21 mouse cellular contexts compared by ENCODE assay signal in genomic region chr19:7261476-7261875, GRCm38 (mm10). TPM values are rescaled to one million over a fixed set of nuclear protein-coding genes. Genes with fewer than 3 reads are reported as not detected.
DNase-seq lines count a peak whose midpoint lies in the region; ATAC-seq lines count a peak whose summit lies in the region.
"Had no signal": no experiment of that assay in that cellular context is flagged by ENCODE, and none has a peak within 500 bp of the region (broad histone marks: within the 10 kb centered on the region; RNA-seq: fewer than 3 reads in every experiment).

No protein-coding gene starts in this region.

- no peak overlapping the region for H3K4me3 ChIP-seq in kidney, embryonic 16.5 days (ENCODE audit: low read length)
- no peak overlapping the region for H3K4me3 ChIP-seq in embryonic facial prominence, embryonic 10.5 days
- H3K4me3 ChIP-seq: embryonic facial prominence, embryonic 12.5 days; forebrain, embryonic 13.5 days; forebrain, embryonic 15.5 days had no signal

- no peak overlapping the region for H3K9ac ChIP-seq in kidney, embryonic 16.5 days (replicated peaks; ENCODE audit: low read length)
- H3K9ac ChIP-seq: embryonic facial prominence, embryonic 12.5 days; forebrain, embryonic 13.5 days; forebrain, embryonic 15.5 days; forebrain, postnatal 0 days had no signal

- no peak for ATAC-seq in kidney, embryonic 16.5 days (ENCODE audit: low FRiP score, low TSS enrichment)
- ATAC-seq: activated CD4-positive, CD25-positive, alpha-beta regulatory T cell, adult 4 months; forebrain, embryonic 13.5 days; forebrain, embryonic 15.5 days; forebrain, postnatal 0 days; Patski had no signal

- WGBS in kidney, embryonic 16.5 days = 92% methylated on average over 1 of the region's 1 CpGs
- WGBS in embryonic facial prominence, embryonic 10.5 days = 96% methylated on average over 1 of the region's 1 CpGs

- no peak overlapping the region for H3K4me2 ChIP-seq in kidney, embryonic 16.5 days (replicated peaks; ENCODE audit: low read depth, low read length)
- H3K4me2 ChIP-seq: embryonic facial prominence, embryonic 12.5 days; forebrain, embryonic 13.5 days; forebrain, embryonic 15.5 days had no signal

- H3K27ac ChIP-seq in kidney, embryonic 16.5 days (ENCODE audit: low read length) = no peak overlapping the region
- H3K27ac ChIP-seq in embryonic facial prominence, embryonic 10.5 days (replicated peaks) = no peak overlapping the region
- H3K27ac ChIP-seq: embryonic facial prominence, embryonic 12.5 days; forebrain, embryonic 13.5 days; forebrain, embryonic 15.5 days had no signal

- DNase-seq in ES-CJ7 (ENCODE audit: low read depth, low spot score) (peak; percentile 97), R1 (ENCODE audit: low read depth, low spot score) (peak; percentile 99)
- no peak for DNase-seq in embryonic facial prominence, embryonic 10.5 days (ENCODE audit: low spot score)
- no peak for DNase-seq in kidney, adult 11 months
- DNase-seq: adrenal gland, adult 8-10 months; adrenal gland, postnatal 25 days; cerebellum, adult 11 months; cerebellum, adult 18-20 months; cerebellum, adult 8-10 months; cerebellum, adult 9-11 months; cerebellum, postnatal 14 days; cerebellum, postnatal 36 days; embryo, embryonic 11 days; forebrain, postnatal 0 days had no signal

- H3K9me3 ChIP-seq in kidney, embryonic 16.5 days (ENCODE audit: low read length) = no peaks in the 10 kb centered on the region
- H3K9me3 ChIP-seq in embryonic facial prominence, embryonic 10.5 days = 0 out of 2 replicates have a peak, but pooled peaks cover 4% of the 10 kb centered on the region
- H3K9me3 ChIP-seq: embryonic facial prominence, embryonic 12.5 days; forebrain, embryonic 15.5 days had no signal

- peaks cover 24% of the 10 kb centered on the region for H3K4me1 ChIP-seq in kidney, embryonic 16.5 days (ENCODE audit: insufficient read depth, low read length)
- peaks cover 27% of the 10 kb centered on the region for H3K4me1 ChIP-seq in embryonic facial prominence, embryonic 10.5 days

- no peaks in the 10 kb centered on the region for H3K36me3 ChIP-seq in kidney, embryonic 16.5 days (ENCODE audit: insufficient read depth, low read length)
- no peaks in the 10 kb centered on the region for H3K36me3 ChIP-seq in embryonic facial prominence, embryonic 10.5 days (replicated peaks)
- H3K36me3 ChIP-seq: embryonic facial prominence, embryonic 12.5 days; forebrain, embryonic 15.5 days; G1E had no signal

- H3K27me3 ChIP-seq in kidney, embryonic 16.5 days (ENCODE audit: insufficient read depth, low read length) = no peaks in the 10 kb centered on the region
- H3K27me3 ChIP-seq in embryonic facial prominence, embryonic 10.5 days (replicated peaks; ENCODE audit: low read depth, poor library complexity, severe bottlenecking) = no peaks in the 10 kb centered on the region
- H3K27me3 ChIP-seq: embryonic facial prominence, embryonic 12.5 days; forebrain, embryonic 13.5 days; forebrain, embryonic 15.5 days; Patski had no signal

RNA-seq across cellular contexts. Expression of gene Rcor2, which starts 5.6 kb away (rescaled TPM):
- 8.7 and 10.8 TPM in 2 replicates for polyA plus RNA-seq in kidney, embryonic 16.5 days (2015; fragmentation: Nextera tagmentation; extraction: Ambion mirVana)
- 51.0 and 58.6 TPM in 2 replicates for polyA plus RNA-seq in embryonic facial prominence, embryonic 10.5 days (2016; fragmentation: Nextera tagmentation; extraction: Ambion mirVana)
- polyA plus RNA-seq: activated CD4-positive, CD25-positive, alpha-beta regulatory T cell, adult 4 months had no signal

RNA-seq across cellular contexts. Expression of gene Naa40, which starts 20.5 kb away (rescaled TPM):
- 81.4 and 88.0 TPM in 2 replicates for polyA plus RNA-seq in kidney, embryonic 16.5 days (2015; fragmentation: Nextera tagmentation; extraction: Ambion mirVana)
- 93.2 and 94.4 TPM in 2 replicates for polyA plus RNA-seq in embryonic facial prominence, embryonic 10.5 days (2016; fragmentation: Nextera tagmentation; extraction: Ambion mirVana)

RNA-seq across cellular contexts. Expression of gene Cox8a, which starts 44.1 kb away (rescaled TPM):
- 1,116 and 1,175 TPM in 2 replicates for polyA plus RNA-seq in kidney, embryonic 16.5 days (2015; fragmentation: Nextera tagmentation; extraction: Ambion mirVana)
- polyA plus RNA-seq in embryonic facial prominence, embryonic 10.5 days (2016; fragmentation: Nextera tagmentation; extraction: Ambion mirVana) = 867 and 877 TPM in 2 replicates

RNA-seq across cellular contexts. Expression of gene Otub1, which starts 55.4 kb away (rescaled TPM):
- 231 and 241 TPM in 2 replicates for polyA plus RNA-seq in kidney, embryonic 16.5 days (2015; fragmentation: Nextera tagmentation; extraction: Ambion mirVana)
- polyA plus RNA-seq in embryonic facial prominence, embryonic 10.5 days (2016; fragmentation: Nextera tagmentation; extraction: Ambion mirVana) = 275 and 276 TPM in 2 replicates

Comparison
In these comparisons a context has a peak if more than half of its experiments do, and no peak if none do; other contexts are left out.
1. DNase-seq: peak in ES-CJ7 (single experiment) and R1 (single experiment); none in embryonic facial prominence, embryonic 10.5 days (single experiment) and kidney, adult 11 months (single experiment).